Mouse (Mus musculus): Measurements from ENCODE around the gene Gp1ba.

GRCm38 (mm10) chr11:70630129-70630528 is 8.8 kb upstream of the Gp1ba start:
- TF ChIP-seq POLR2A (IDR thresholded peaks at IDR 0.05; ENCODE audit: control insufficient read depth, extremely low read depth, insufficient read depth, low read length, poor library complexity) = no peak
- TF ChIP-seq CTCF (IDR thresholded peaks at IDR 0.05; ENCODE audit: borderline replicate concordance, control insufficient read depth, extremely low read depth, insufficient read depth, low read length, poor library complexity) = no peak
